Comparison of ENCODE assay signal across 20 mouse cellular contexts in genomic region chr11:5164310-5164709, GRCm38 (mm10). TPM values are rescaled to one million over a fixed set of nuclear protein-coding genes. Genes with fewer than 3 reads are reported as not detected.
DNase-seq lines count a peak whose midpoint lies in the region; ATAC-seq and TF ChIP-seq lines count a peak whose summit lies in the region.
"Had no signal": no experiment of that assay in that cellular context is flagged by ENCODE, and none has a peak within 500 bp of the region (broad histone marks: within the 10 kb centered on the region; RNA-seq: fewer than 3 reads in every experiment).

No protein-coding gene starts in this region.

- no peak for TF ChIP-seq CTCF in forebrain, postnatal 0 days (IDR thresholded peaks at IDR 0.05; ENCODE audit: low read depth)

- H3K4me3 ChIP-seq in heart, embryonic 15.5 days: no peak overlapping the region
- H3K4me3 ChIP-seq in embryonic facial prominence, embryonic 13.5 days: no peak overlapping the region
- H3K4me3 ChIP-seq in forebrain, postnatal 0 days (ENCODE audit: low read depth, low read length): no peak overlapping the region
- H3K4me3 ChIP-seq: midbrain, embryonic 12.5 days; myocyte had no signal

- no peak for ATAC-seq in heart, embryonic 15.5 days (replicated peaks; ENCODE audit: insufficient number of reproducible peaks, insufficient read depth, low FRiP score, low read depth)
- no peak for ATAC-seq in embryonic facial prominence, embryonic 13.5 days (ENCODE audit: insufficient number of reproducible peaks, insufficient read depth, low FRiP score, low TSS enrichment, low read depth)
- no peak for ATAC-seq in forebrain, postnatal 0 days
- ATAC-seq: hindbrain, embryonic 16.5 days had no signal

- H3K9ac ChIP-seq in heart, embryonic 15.5 days: no peak overlapping the region
- 0 out of 2 replicates have a peak overlapping the region, but pooled peaks have one; percentile 21 for H3K9ac ChIP-seq in embryonic facial prominence, embryonic 13.5 days
- H3K9ac ChIP-seq in forebrain, postnatal 0 days: no peak overlapping the region
- H3K9ac ChIP-seq: midbrain, embryonic 12.5 days had no signal

- H3K9me3 ChIP-seq in heart, embryonic 15.5 days (replicated peaks): no peaks in the 10 kb centered on the region
- peaks cover 5% of the 10 kb centered on the region; the same call in 1 of the 2 replicates for H3K9me3 ChIP-seq in embryonic facial prominence, embryonic 13.5 days
- no peaks in the 10 kb centered on the region for H3K9me3 ChIP-seq in forebrain, postnatal 0 days (ENCODE audit: low read length)
- H3K9me3 ChIP-seq: midbrain, embryonic 12.5 days had no signal

- no peaks in the 10 kb centered on the region for H3K36me3 ChIP-seq in heart, embryonic 15.5 days
- no peaks in the 10 kb centered on the region for H3K36me3 ChIP-seq in embryonic facial prominence, embryonic 13.5 days
- no peaks in the 10 kb centered on the region for H3K36me3 ChIP-seq in forebrain, postnatal 0 days (ENCODE audit: insufficient read depth)
- H3K36me3 ChIP-seq: midbrain, embryonic 12.5 days had no signal

- peak overlapping the region; percentile 94 for H3K27ac ChIP-seq in heart, embryonic 15.5 days
- H3K27ac ChIP-seq in embryonic facial prominence, embryonic 13.5 days: peak overlapping the region; percentile 90
- H3K27ac ChIP-seq in forebrain, postnatal 0 days (ENCODE audit: low read depth, low read length): peak overlapping the region; percentile 82
- H3K27ac ChIP-seq: midbrain, embryonic 12.5 days had no signal

- no peak for DNase-seq in heart, adult 18-20 months
- peak; percentile 45 for DNase-seq in thymus, postnatal 0 days (ENCODE audit: low spot score)
- no peak for DNase-seq in thymus, postnatal 10 days (ENCODE audit: low spot score in 2 of 2)
- no peak for DNase-seq in forebrain, postnatal 0 days
- no peak for DNase-seq in ovary, postnatal 10 days (ENCODE audit: low spot score)
- DNase-seq in adrenal gland, adult 8-10 months: no peak
- DNase-seq: B cell, adult 2 months; cerebellum, postnatal 10 days; kidney, adult 18-20 months; kidney, postnatal 25 days; layer of hippocampus, adult 9-11 months; liver; lung, adult 2 months; lung, postnatal 4 days; thymus, adult 2 months had no signal

- H3K4me2 ChIP-seq in heart, embryonic 15.5 days: no peak overlapping the region
- H3K4me2 ChIP-seq in embryonic facial prominence, embryonic 13.5 days: peak overlapping the region; percentile 2; the same call in 1 of the 2 replicates
- no peak overlapping the region for H3K4me2 ChIP-seq in forebrain, postnatal 0 days (ENCODE audit: low read depth)
- H3K4me2 ChIP-seq: midbrain, embryonic 12.5 days had no signal

- WGBS in heart, embryonic 15.5 days: 51% methylated on average over 8 of the region's 8 CpGs
- WGBS in embryonic facial prominence, embryonic 13.5 days: 27% methylated on average over 8 of the region's 8 CpGs
- 37% methylated on average over 8 of the region's 8 CpGs for WGBS in forebrain, postnatal 0 days

- H3K4me1 ChIP-seq in heart, embryonic 15.5 days (replicated peaks): peaks cover 38% of the 10 kb centered on the region
- H3K4me1 ChIP-seq in embryonic facial prominence, embryonic 13.5 days: peaks cover 46% of the 10 kb centered on the region
- peaks cover 28% of the 10 kb centered on the region for H3K4me1 ChIP-seq in forebrain, postnatal 0 days (ENCODE audit: insufficient read depth)

- H3K27me3 ChIP-seq in heart, embryonic 15.5 days: no peaks in the 10 kb centered on the region
- H3K27me3 ChIP-seq in embryonic facial prominence, embryonic 13.5 days: no peaks in the 10 kb centered on the region
- H3K27me3 ChIP-seq in forebrain, postnatal 0 days (ENCODE audit: insufficient read depth, low read length): no peaks in the 10 kb centered on the region

RNA-seq across cellular contexts. Expression of gene Emid1, which starts 12.3 kb away (rescaled TPM):
- polyA plus RNA-seq in heart, embryonic 15.5 days (2015; fragmentation: Nextera tagmentation; extraction: Ambion mirVana): 6.5 and 14.6 TPM in 2 replicates
- 1 to 10 TPM; 1.0 to 2.1 TPM for total RNA-seq in heart, adult 18-20 months (2021)
- polyA plus RNA-seq in thymus, postnatal 0 days (2015; fragmentation: Nextera tagmentation; extraction: Ambion mirVana): 46.1 and 51.0 TPM in 2 replicates
- polyA plus RNA-seq in embryonic facial prominence, embryonic 13.5 days (2015; fragmentation: Nextera tagmentation; extraction: Ambion mirVana): 50.4 and 50.8 TPM in 2 replicates
- total RNA-seq in forebrain, postnatal 0 days (2014; rRNA removed): 16.4 and 22.8 TPM in 2 replicates
- polyA plus RNA-seq in forebrain, postnatal 0 days (2015; fragmentation: Nextera tagmentation; extraction: Ambion mirVana): 28.5 and 34.2 TPM in 2 replicates
- 1 to 10 TPM; 3.7 to 6.6 (median 3.9) TPM for total RNA-seq in adrenal gland, adult 8-10 months (2022)
